Mouse (Mus musculus) megakaryocyte-erythroid progenitor cell, adult 5-6 weeks (primary cell): ENCODE data around the gene Olfr1000. TPM values are rescaled to one million over a fixed set of nuclear protein-coding genes. Genes with fewer than 3 reads are reported as not detected.
"Not testable (repeated sequence)": the region's sequence is repeated elsewhere in the genome, so short reads cannot be mapped to it uniquely, and the experiment has no call there.

ENCODE experiments used
- ATAC-seq: replicated peaks from 2 replicates; pipeline ENCODE4 v1.8.0; 2016; ENCODE audit warnings: mild to moderate bottlenecking, inconsistent platforms; ENCODE audit not compliant: severe bottlenecking, poor library complexity, low FRiP score, low TSS enrichment
- total RNA-seq, 2 experiments: library from RNA; stranded (forward) in 1 of 2; stranded (reverse) in 1 of 2; fragments of 200-1000, 215-1000 nt in 1 of 2; fragments of >200 nt in 1 of 2; fragmentation: Nextera tagmentation in 1 of 2; gene quantifications; 2 replicates each; pipeline ENCODE4 v1.2.3; 2014 to 2017

Olfr1000 gene
- not detected in 2 replicates for total RNA-seq (2014; fragmentation: Nextera tagmentation)
- not detected in 2 replicates for total RNA-seq (2017)

DNA sequence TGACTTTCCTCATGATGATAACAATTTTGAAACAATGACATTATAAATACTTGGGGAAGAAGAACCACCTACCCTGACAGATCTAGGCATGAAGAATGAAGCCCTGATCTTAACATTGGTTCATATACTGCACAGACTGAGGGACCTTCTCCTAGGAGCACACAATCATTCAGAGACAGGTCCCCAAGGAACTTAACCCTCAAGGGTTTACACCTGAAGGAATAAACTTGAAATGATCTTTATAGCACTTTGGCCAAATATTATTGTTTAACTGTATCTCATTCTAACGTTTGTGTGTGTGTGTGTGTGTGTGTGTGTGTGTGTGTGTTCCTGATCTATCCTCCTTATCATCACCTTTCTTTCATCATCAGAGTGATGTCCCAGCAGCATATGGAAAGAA is at the start of gene Olfr1000:
Gene Olfr1000 (minus strand): TSS at position 101 of the 400 bp plus-strand sequence.
- ATAC-seq = no peak

DNA sequence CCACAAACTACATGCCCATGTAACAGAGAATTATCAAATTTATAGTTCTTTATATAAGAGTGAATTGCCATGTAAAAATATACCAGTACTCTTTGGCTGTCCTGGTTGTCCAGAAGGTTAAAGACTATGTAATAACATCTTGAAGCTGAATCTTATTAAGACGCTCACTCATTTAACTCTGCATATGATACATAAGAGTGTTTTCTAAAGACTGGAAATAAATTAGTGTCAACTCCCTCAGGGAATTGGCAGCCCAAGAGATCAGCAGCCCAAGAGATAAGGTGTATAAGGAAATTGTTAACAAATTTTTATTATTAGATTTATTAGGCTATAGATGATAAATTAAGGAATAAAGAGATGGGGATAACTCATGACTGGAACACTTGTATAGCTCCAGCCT is 38.9 kb upstream of the Olfr1000 start, which contains the start of gene Olfr1002:
Gene Olfr1002 (minus strand): TSS at position 101 of the 400 bp plus-strand sequence.
- no peak for ATAC-seq

DNA sequence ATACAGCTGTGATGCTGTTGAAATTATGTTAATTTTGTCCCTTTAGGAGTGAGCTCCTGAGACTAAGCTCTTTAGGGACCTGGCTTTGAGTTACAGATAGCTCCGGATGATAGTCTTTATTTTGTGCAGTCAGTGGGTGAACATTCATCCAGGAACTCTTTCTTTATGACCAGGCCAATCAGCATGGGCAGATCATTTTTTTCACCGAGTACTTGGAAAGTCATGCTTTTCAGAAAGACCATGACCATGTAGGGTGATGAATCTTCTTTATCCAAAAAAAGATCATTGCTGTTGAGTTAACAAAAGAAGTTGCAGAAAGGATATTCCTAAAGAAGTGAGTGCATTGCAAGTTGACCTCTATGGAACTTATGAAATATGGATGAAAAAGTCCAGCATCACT is 23.1 kb downstream of the Olfr1000 start, which contains the start of gene Olfr998:
Gene Olfr998 (plus strand): TSS at position 301 of the 400 bp plus-strand sequence.
- not testable (repeated sequence) for ATAC-seq

DNA sequence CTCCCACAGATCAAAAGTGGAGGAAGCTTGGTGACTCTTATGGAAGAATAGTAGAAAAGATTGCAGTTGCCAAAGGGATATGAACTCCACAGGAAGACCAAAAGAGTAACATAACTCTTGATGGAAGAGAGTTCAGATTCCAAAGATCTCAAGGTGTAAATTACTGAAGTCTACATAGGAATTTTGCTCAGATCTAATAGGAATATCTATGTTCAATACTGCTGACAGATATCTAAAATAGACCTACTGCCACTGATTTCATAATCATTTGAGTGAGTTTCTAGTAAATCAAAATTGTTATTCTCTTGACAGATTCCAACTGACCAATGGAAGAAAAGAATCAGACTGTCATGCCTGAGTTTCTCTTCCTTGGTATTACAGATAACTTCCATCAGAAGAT is 32.8 kb downstream of the Olfr1000 start, which contains the start of gene Olfr996:
Gene Olfr996 (plus strand): TSS at position 301 of the 400 bp plus-strand sequence.
- no peak for ATAC-seq

GRCm38 (mm10) chr2:85561187-85561586 is 50.5 kb downstream of the Olfr1000 start:
- ATAC-seq = peak; percentile 70

- no peak for ATAC-seq
These were observed 51.5 kb downstream of the Olfr1000 start for GRCm38 (mm10) chr2:85560226-85560625.

Other genes starting within 250 kb of the Olfr1000 start
- not detected in 2 replicates for gene Olfr988, start 248.7 kb downstream of the Olfr1000 start, total RNA-seq (2014; fragmentation: Nextera tagmentation)
- gene Olfr988, start 248.7 kb downstream of the Olfr1000 start, total RNA-seq (2017) = not detected in 2 replicates
- gene Olfr992, start 202.4 kb downstream of the Olfr1000 start, total RNA-seq (2014; fragmentation: Nextera tagmentation) = not detected in 2 replicates
- not detected in 2 replicates for gene Olfr992, start 202.4 kb downstream of the Olfr1000 start, total RNA-seq (2017)
- gene Olfr993, start 197.0 kb downstream of the Olfr1000 start, total RNA-seq (2014; fragmentation: Nextera tagmentation) = not detected in 2 replicates
- not detected in 2 replicates for gene Olfr993, start 197.0 kb downstream of the Olfr1000 start, total RNA-seq (2017)
- gene Olfr994, start 175.5 kb downstream of the Olfr1000 start, total RNA-seq (2014; fragmentation: Nextera tagmentation) = not detected in 2 replicates
- gene Olfr994, start 175.5 kb downstream of the Olfr1000 start, total RNA-seq (2017) = not detected in 2 replicates
- not detected in 2 replicates for gene Olfr995, start 168.3 kb downstream of the Olfr1000 start, total RNA-seq (2014; fragmentation: Nextera tagmentation)
- not detected in 2 replicates for gene Olfr995, start 168.3 kb downstream of the Olfr1000 start, total RNA-seq (2017)
- gene 4833423E24Rik, start 92.9 kb downstream of the Olfr1000 start, total RNA-seq (2014; fragmentation: Nextera tagmentation) = not detected in 2 replicates
- not detected in 2 replicates for gene 4833423E24Rik, start 92.9 kb downstream of the Olfr1000 start, total RNA-seq (2017)
- gene Olfr996, start 32.7 kb downstream of the Olfr1000 start, total RNA-seq (2014; fragmentation: Nextera tagmentation) = not detected in 2 replicates
- not detected in 2 replicates for gene Olfr996, start 32.7 kb downstream of the Olfr1000 start, total RNA-seq (2017)
- not detected in 2 replicates for gene Olfr998, start 23.0 kb downstream of the Olfr1000 start, total RNA-seq (2014; fragmentation: Nextera tagmentation)
- not detected in 2 replicates for gene Olfr998, start 23.0 kb downstream of the Olfr1000 start, total RNA-seq (2017)
- not detected in 2 replicates for gene Olfr1002, start 38.8 kb upstream of the Olfr1000 start, total RNA-seq (2014; fragmentation: Nextera tagmentation)
- gene Olfr1002, start 38.8 kb upstream of the Olfr1000 start, total RNA-seq (2017) = not detected in 2 replicates
- gene Olfr154, start 52.6 kb upstream of the Olfr1000 start, total RNA-seq (2014; fragmentation: Nextera tagmentation) = not detected in 2 replicates
- not detected in 2 replicates for gene Olfr154, start 52.6 kb upstream of the Olfr1000 start, total RNA-seq (2017)
- gene Olfr1006, start 66.9 kb upstream of the Olfr1000 start, total RNA-seq (2014; fragmentation: Nextera tagmentation) = not detected in 2 replicates
- gene Olfr1006, start 66.9 kb upstream of the Olfr1000 start, total RNA-seq (2017) = not detected in 2 replicates
- gene Olfr1008, start 77.5 kb upstream of the Olfr1000 start, total RNA-seq (2014; fragmentation: Nextera tagmentation) = not detected in 2 replicates
- not detected in 2 replicates for gene Olfr1008, start 77.5 kb upstream of the Olfr1000 start, total RNA-seq (2017)
- gene Olfr1009, start 103.5 kb upstream of the Olfr1000 start, total RNA-seq (2014; fragmentation: Nextera tagmentation) = not detected in 2 replicates
- not detected in 2 replicates for gene Olfr1009, start 103.5 kb upstream of the Olfr1000 start, total RNA-seq (2017)
- not detected in 2 replicates for gene Olfr1012, start 150.9 kb upstream of the Olfr1000 start, total RNA-seq (2014; fragmentation: Nextera tagmentation)
- gene Olfr1012, start 150.9 kb upstream of the Olfr1000 start, total RNA-seq (2017) = not detected in 2 replicates
- gene Olfr1013, start 155.2 kb upstream of the Olfr1000 start, total RNA-seq (2014; fragmentation: Nextera tagmentation) = not detected in 2 replicates
- gene Olfr1013, start 155.2 kb upstream of the Olfr1000 start, total RNA-seq (2017) = not detected in 2 replicates
- gene Olfr1014, start 160.8 kb upstream of the Olfr1000 start, total RNA-seq (2014; fragmentation: Nextera tagmentation) = not detected in 2 replicates
- not detected in 2 replicates for gene Olfr1014, start 160.8 kb upstream of the Olfr1000 start, total RNA-seq (2017)
- not detected in 2 replicates for gene Olfr1015, start 170.1 kb upstream of the Olfr1000 start, total RNA-seq (2014; fragmentation: Nextera tagmentation)
- not detected in 2 replicates for gene Olfr1015, start 170.1 kb upstream of the Olfr1000 start, total RNA-seq (2017)
- not detected in 2 replicates for gene Olfr1016, start 190.6 kb upstream of the Olfr1000 start, total RNA-seq (2014; fragmentation: Nextera tagmentation)
- gene Olfr1016, start 190.6 kb upstream of the Olfr1000 start, total RNA-seq (2017) = not detected in 2 replicates
- gene Olfr1018, start 206.6 kb upstream of the Olfr1000 start, total RNA-seq (2014; fragmentation: Nextera tagmentation) = not detected in 2 replicates
- gene Olfr1018, start 206.6 kb upstream of the Olfr1000 start, total RNA-seq (2017) = not detected in 2 replicates
- not detected in 2 replicates for gene Olfr1019, start 233.6 kb upstream of the Olfr1000 start, total RNA-seq (2014; fragmentation: Nextera tagmentation)
- not detected in 2 replicates for gene Olfr1019, start 233.6 kb upstream of the Olfr1000 start, total RNA-seq (2017)
- not detected in 2 replicates for gene Olfr1020, start 235.1 kb upstream of the Olfr1000 start, total RNA-seq (2014; fragmentation: Nextera tagmentation)
- gene Olfr1020, start 235.1 kb upstream of the Olfr1000 start, total RNA-seq (2017) = not detected in 2 replicates